Mouse (Mus musculus) MEL (cell line): ENCODE results near the gene Dcp1b. TPM values are rescaled to one million over a fixed set of nuclear protein-coding genes. Genes with fewer than 3 reads are reported as not detected.

Experiments used
- DNase-seq: peaks from one replicate; pipeline ENCODE4 v3.0.0; 2011; ENCODE audit warnings: low read depth, low spot score
- H3K27ac ChIP-seq: 2 replicates; pipeline ENCODE4 v1.5.1; 2012; ENCODE audit warnings: low read depth, mild to moderate bottlenecking, control low read depth, low read length, moderate library complexity; ENCODE audit not compliant: control insufficient read depth
- H3K27me3 ChIP-seq, 2 experiments: fragments of 150-350 bp in 1 of 2; sonication (generic) in 1 of 2; 2 replicates each; pipeline ENCODE4 v1.6.1; 2012; ENCODE audit warnings: low read length in 2 of 2, mild to moderate bottlenecking in 2 of 2, improper control_type of control experiment in 1 of 2, moderate library complexity in 1 of 2; ENCODE audit not compliant: insufficient read depth in 2 of 2, control insufficient read depth in 1 of 2
- H3K36me3 ChIP-seq, 2 experiments: 2 replicates each; pipeline ENCODE4 v1.6.1; 2012 to 2014; ENCODE audit warnings: low read length in 2 of 2, improper control_type of control experiment in 1 of 2, inconsistent platforms in 1 of 2, mild to moderate bottlenecking in 1 of 2; ENCODE audit not compliant: insufficient read depth in 2 of 2, control insufficient read depth in 1 of 2
- H3K4me1 ChIP-seq, 2 experiments: fragments of 150-350 bp in 1 of 2; sonication (generic) in 1 of 2; 2 replicates each; pipeline ENCODE4 v1.6.1; 2012; ENCODE audit warnings: low read length in 2 of 2, improper control_type of control experiment in 1 of 2, mild to moderate bottlenecking in 1 of 2; ENCODE audit not compliant: insufficient read depth in 2 of 2, control insufficient read depth in 1 of 2
- H3K4me3 ChIP-seq, 2 experiments: fragments of 150-350 bp in 1 of 2; sonication (generic) in 1 of 2; 2 replicates each; pipeline ENCODE4 v1.5.1; 2012; ENCODE audit warnings: low read depth in 2 of 2, low read length in 2 of 2, mild to moderate bottlenecking in 2 of 2, moderate library complexity in 2 of 2, control low read depth in 1 of 2, improper control_type of control experiment in 1 of 2; ENCODE audit not compliant: control insufficient read depth in 1 of 2, insufficient read depth in 1 of 2
- H3K79me2 ChIP-seq: 2 replicates; pipeline ENCODE4 v1.6.1; 2012; ENCODE audit warnings: mild to moderate bottlenecking, low read length, moderate library complexity; ENCODE audit not compliant: control insufficient read depth, poor library complexity, insufficient read depth
- H3K9ac ChIP-seq: 2 replicates; pipeline ENCODE4 v1.6.1; 2012; ENCODE audit warnings: low read depth, mild to moderate bottlenecking, control low read depth, low read length, moderate library complexity; ENCODE audit not compliant: control insufficient read depth, poor library complexity, severe bottlenecking
- H3K9me3 ChIP-seq: fragments of 150-350 bp; sonication (generic); replicated peaks from 2 replicates; pipeline ENCODE4 v1.6.1; 2012; ENCODE audit warnings: mild to moderate bottlenecking, low read length, improper control_type of control experiment, moderate library complexity; ENCODE audit not compliant: insufficient read depth
- BHLHE40 ChIP-seq: IDR thresholded peaks from 2 replicates; pipeline ENCODE4 v1.6.1; 2012; ENCODE audit warnings: low read depth, mild to moderate bottlenecking, inconsistent platforms, low read length, improper control_type of control experiment, borderline replicate concordance
- CHD2 ChIP-seq: IDR thresholded peaks from 2 replicates; pipeline ENCODE4 v1.6.1; 2011; ENCODE audit warnings: low read length, improper control_type of control experiment
- GATA1 ChIP-seq: IDR thresholded peaks from 2 replicates; pipeline ENCODE4 v1.6.1; 2011; ENCODE audit warnings: low read depth, low read length, improper control_type of control experiment
- MAFK ChIP-seq: IDR thresholded peaks from 2 replicates; pipeline ENCODE4 v1.6.1; 2011; ENCODE audit warnings: low read depth, mild to moderate bottlenecking, low read length, improper control_type of control experiment, borderline replicate concordance
- MAX ChIP-seq: IDR thresholded peaks from 2 replicates; pipeline ENCODE4 v1.6.1; 2011; ENCODE audit warnings: low read length, improper control_type of control experiment
- MAZ ChIP-seq: IDR thresholded peaks from 2 replicates; pipeline ENCODE4 v1.6.1; 2012; ENCODE audit warnings: low read depth, mild to moderate bottlenecking, inconsistent platforms, low read length, improper control_type of control experiment
- MEF2A ChIP-seq: IDR thresholded peaks from 2 replicates; pipeline ENCODE4 v1.6.1; 2014; ENCODE audit warnings: low read depth, mild to moderate bottlenecking, inconsistent platforms, low read length, improper control_type of control experiment; ENCODE audit not compliant: poor library complexity, insufficient replicate concordance, severe bottlenecking; ENCODE audit errors: extremely low read depth
- MXI1 ChIP-seq: IDR thresholded peaks from 2 replicates; pipeline ENCODE4 v1.6.1; 2011; ENCODE audit warnings: mild to moderate bottlenecking, low read depth, low read length, improper control_type of control experiment
- NELFE ChIP-seq: IDR thresholded peaks from 2 replicates; pipeline ENCODE4 v1.6.1; 2011; ENCODE audit warnings: low read depth, low read length, improper control_type of control experiment
- NRF1 ChIP-seq: IDR thresholded peaks from 2 replicates; pipeline ENCODE4 v1.6.1; 2014; ENCODE audit warnings: low read depth, mild to moderate bottlenecking, inconsistent platforms, low read length, improper control_type of control experiment, moderate library complexity; ENCODE audit not compliant: poor library complexity, insufficient read depth, severe bottlenecking
- POLR2A ChIP-seq, 2 experiments: IDR thresholded peaks; 2 replicates each; pipeline ENCODE4 v1.6.1; 2011 to 2012; ENCODE audit warnings: low read length in 2 of 2, mild to moderate bottlenecking in 2 of 2, control low read depth in 1 of 2, improper control_type of control experiment in 1 of 2, low read depth in 1 of 2, moderate library complexity in 1 of 2; ENCODE audit not compliant: control insufficient read depth in 1 of 2, insufficient read depth in 1 of 2, poor library complexity in 1 of 2
- POLR2AphosphoS2 ChIP-seq: IDR thresholded peaks from 2 replicates; pipeline ENCODE4 v1.6.1; 2011; ENCODE audit warnings: low read length, improper control_type of control experiment
- POLR2AphosphoS5 ChIP-seq: IDR thresholded peaks from 2 replicates; pipeline ENCODE4 v1.6.1; 2012; ENCODE audit warnings: low read depth, borderline replicate concordance, mild to moderate bottlenecking, inconsistent platforms, low read length, moderate library complexity, mixed read lengths
- SIN3A ChIP-seq: IDR thresholded peaks from 2 replicates; pipeline ENCODE4 v1.6.1; 2012; ENCODE audit warnings: low read length, improper control_type of control experiment, inconsistent platforms
- TAL1 ChIP-seq: IDR thresholded peaks from 2 replicates; pipeline ENCODE4 v1.6.1; 2012; ENCODE audit warnings: mild to moderate bottlenecking, inconsistent platforms, low read length, moderate library complexity, mixed read lengths
- TBP ChIP-seq: IDR thresholded peaks from 2 replicates; pipeline ENCODE4 v1.8.0; 2011; ENCODE audit warnings: low read depth, low read length, improper control_type of control experiment
- TCF12 ChIP-seq: IDR thresholded peaks from 2 replicates; pipeline ENCODE4 v1.6.1; 2014; ENCODE audit warnings: low read depth, mild to moderate bottlenecking, inconsistent platforms, low read length, improper control_type of control experiment, moderate library complexity
- UBTF ChIP-seq: IDR thresholded peaks from 2 replicates; pipeline ENCODE4 v1.6.1; 2012; ENCODE audit warnings: low read depth, mild to moderate bottlenecking, inconsistent platforms, low read length, improper control_type of control experiment, moderate library complexity, borderline replicate concordance; ENCODE audit not compliant: insufficient read depth
- USF1 ChIP-seq: IDR thresholded peaks from 2 replicates; pipeline ENCODE4 v1.6.1; 2014; ENCODE audit warnings: low read depth, mild to moderate bottlenecking, inconsistent platforms, low read length, improper control_type of control experiment, moderate library complexity
- polyA plus RNA-seq, 2 experiments: library from polyadenylated mRNA; stranded (reverse) in 1 of 2; unstranded in 1 of 2; fragments of >175 nt in 1 of 2; fragments of >200 nt in 1 of 2; gene quantifications; 2 replicates each; pipeline versions ENCODE4 v1.2.1 to v1.2.4; 2012; ENCODE audit warnings: low replicate concordance in 2 of 2, low read depth in 1 of 2; ENCODE audit not compliant: insufficient read length in 2 of 2, insufficient read depth in 1 of 2, missing spikeins in 1 of 2
- total RNA-seq: library from RNA; depleted of rRNA; stranded (reverse); fragments of 300-350 nt; gene quantifications from 2 replicates; pipeline ENCODE4 v1.2.3, GENCODE M21; 2012

Dcp1b gene
- total and polyA plus RNA-seq, 3 experiments = 7.9 to 15.7 TPM; not detected in 1

- H3K9me3 ChIP-seq = no peaks in the 10 kb centered on the region
- no peak for DNase-seq
- no peaks in the 10 kb centered on the region; a peak in 1 of 4 replicates for H3K36me3 ChIP-seq
- H3K4me3 ChIP-seq = no peak overlapping the region
- no peaks in the 10 kb centered on the region for H3K27me3 ChIP-seq
- H3K4me1 ChIP-seq = no peaks in the 10 kb centered on the region
- TF ChIP-seq MAZ (no peak), BHLHE40 (no peak), POLR2AphosphoS2 (no peak), TAL1 (no peak), SIN3A (no peak), MAFK (no peak), MXI1 (no peak), MAX (no peak), NRF1 (no peak), TBP (no peak), GATA1 (no peak), POLR2A (IDR thresholded peaks at IDR 0.05; ENCODE audit: control insufficient read depth in 1 of 2, insufficient read depth in 1 of 2, low read depth in 1 of 2, low read length in 2 of 2, poor library complexity in 1 of 2) (no peak), TCF12 (no peak), UBTF (no peak), MEF2A (no peak)
- H3K9ac ChIP-seq = no peak overlapping the region
- H3K27ac ChIP-seq = no peak overlapping the region
- H3K79me2 ChIP-seq = no peaks in the 10 kb centered on the region
Measured at GRCm38 (mm10) chr6:119200362-119200761, 25.3 kb downstream of the Dcp1b start.

- Histone ChIP-seq H3K9ac (no peak overlapping the region), H3K4me3 (no peak overlapping the region), H3K79me2 (no peaks in the 10 kb centered on the region), H3K36me3 (no peaks in the 10 kb centered on the region; a peak in 1 of 4 replicates), H3K4me1 (no peaks in the 10 kb centered on the region), H3K27me3 (no peaks in the 10 kb centered on the region), H3K9me3 (no peaks in the 10 kb centered on the region), H3K27ac (no peak overlapping the region)
- TF ChIP-seq POLR2AphosphoS5 (no peak), CHD2 (no peak), NELFE (no peak), USF1 (no peak)
- no peak for DNase-seq
Measured at GRCm38 (mm10) chr6:119201575-119201974, 26.5 kb downstream of the Dcp1b start.
